Mouse (Mus musculus): ENCODE data around the gene Rps26. TPM values are rescaled to one million over a fixed set of nuclear protein-coding genes. Genes with fewer than 3 reads are reported as not detected.
A peak's percentile ranks its signal among the peaks of the same experiment; 100 is the strongest.

The Rps26 gene
- polyA plus RNA-seq, 1 experiment from 2014 or later, result 605 TPM

DNA sequence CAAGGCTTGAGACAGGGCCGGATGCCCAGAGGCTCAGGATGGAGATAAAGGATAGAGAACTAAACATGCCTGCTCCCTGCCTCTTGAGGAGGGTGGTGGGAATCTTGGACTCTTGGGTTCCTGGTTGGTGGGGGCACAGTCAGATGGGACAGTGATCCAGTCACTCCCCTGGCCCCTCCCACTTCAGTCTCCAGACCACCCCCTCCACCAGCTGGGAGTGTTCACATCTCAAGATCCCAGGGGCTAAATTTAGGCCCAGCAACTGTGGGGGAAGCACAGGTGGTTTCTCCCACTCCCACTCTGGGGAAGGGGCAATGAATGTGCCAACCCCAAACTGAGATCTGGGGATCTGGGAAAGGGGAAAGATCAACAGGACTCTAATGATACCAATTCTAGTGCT, 38.4 kb downstream of the Rps26 start:
- no peak overlapping the region for H3K4me2 ChIP-seq (ENCODE audit: low read length)
- H3K27me3 ChIP-seq (ENCODE audit: control insufficient read depth, insufficient read depth, low read length), result peaks cover 20% of the 10 kb centered on the region
- H3K27ac ChIP-seq (replicated peaks in 1 of 2; ENCODE audit: control insufficient read depth in 1 of 2, insufficient read depth in 1 of 2, low read depth in 2 of 2, low read length in 2 of 2), result no peak overlapping the region
- WGBS, result 31% methylated on average over 1 of the region's 1 CpGs
- H3K36me3 ChIP-seq (ENCODE audit: control insufficient read depth, insufficient read depth, low read length), result no peaks in the 10 kb centered on the region
- H3K4me3 ChIP-seq (ENCODE audit: control insufficient read depth in 1 of 2, insufficient read depth in 1 of 2, low read depth in 1 of 2, low read length in 2 of 2), result no peak overlapping the region
- no peak overlapping the region for H3K9ac ChIP-seq (ENCODE audit: low read length)
- peaks cover 19 to 20% of the 10 kb centered on the region in 2 experiments for H3K4me1 ChIP-seq (ENCODE audit: control insufficient read depth in 2 of 2, insufficient read depth in 2 of 2, low read length in 2 of 2)
- no peak for ATAC-seq (ENCODE audit: insufficient number of reproducible peaks, insufficient read depth, low FRiP score, low read depth)
- H3K9me3 ChIP-seq (ENCODE audit: control insufficient read depth, low read length), result no peaks in the 10 kb centered on the region

- Histone ChIP-seq H3K27ac (replicated peaks in 1 of 2; ENCODE audit: control insufficient read depth in 1 of 2, insufficient read depth in 1 of 2, low read depth in 2 of 2, low read length in 2 of 2) (peak overlapping the region in 1 of 2 experiments; percentile 24; a peak in 1 of 4 replicates), H3K9me3 (ENCODE audit: control insufficient read depth, low read length) (no peaks in the 10 kb centered on the region), H3K4me2 (ENCODE audit: low read length) (no peak overlapping the region), H3K9ac (ENCODE audit: low read length) (no peak overlapping the region), H3K27me3 (ENCODE audit: control insufficient read depth, insufficient read depth, low read length) (peaks cover 20% of the 10 kb centered on the region), H3K4me3 (ENCODE audit: control insufficient read depth in 1 of 2, insufficient read depth in 1 of 2, low read depth in 1 of 2, low read length in 2 of 2) (no peak overlapping the region), H3K4me1 (ENCODE audit: control insufficient read depth in 2 of 2, insufficient read depth in 2 of 2, low read length in 2 of 2) (peaks cover 20% of the 10 kb centered on the region in 2 experiments), H3K36me3 (ENCODE audit: control insufficient read depth, insufficient read depth, low read length) (no peaks in the 10 kb centered on the region)
- no peak for ATAC-seq (ENCODE audit: insufficient number of reproducible peaks, insufficient read depth, low FRiP score, low read depth)
- 62% methylated on average over 8 of the region's 8 CpGs for WGBS
Measured at GRCm38 (mm10) chr10:128587697-128588096, 38.9 kb downstream of the Rps26 start.

GRCm38 (mm10) chr10:128587120-128587519, 39.4 kb downstream of the Rps26 start:
- H3K27me3 ChIP-seq (ENCODE audit: control insufficient read depth, insufficient read depth, low read length), result peaks cover 20% of the 10 kb centered on the region
- no peak overlapping the region for H3K4me3 ChIP-seq (ENCODE audit: control insufficient read depth in 1 of 2, insufficient read depth in 1 of 2, low read depth in 1 of 2, low read length in 2 of 2)
- H3K9ac ChIP-seq (ENCODE audit: low read length), result no peak overlapping the region
- no peaks in the 10 kb centered on the region for H3K36me3 ChIP-seq (ENCODE audit: control insufficient read depth, insufficient read depth, low read length)
- 44% methylated on average over 4 of the region's 4 CpGs for WGBS
- ATAC-seq (ENCODE audit: insufficient number of reproducible peaks, insufficient read depth, low FRiP score, low read depth), result no peak
- H3K9me3 ChIP-seq (ENCODE audit: control insufficient read depth, low read length), result no peaks in the 10 kb centered on the region
- no peak overlapping the region for H3K4me2 ChIP-seq (ENCODE audit: low read length)
- H3K27ac ChIP-seq (replicated peaks in 1 of 2; ENCODE audit: control insufficient read depth in 1 of 2, insufficient read depth in 1 of 2, low read depth in 2 of 2, low read length in 2 of 2), result peak overlapping the region in 1 of 2 experiments; percentile 27; a peak in 1 of 4 replicates
- peaks cover 20 to 21% of the 10 kb centered on the region in 2 experiments for H3K4me1 ChIP-seq (ENCODE audit: control insufficient read depth in 2 of 2, insufficient read depth in 2 of 2, low read length in 2 of 2)

- peaks cover 20% of the 10 kb centered on the region for H3K27me3 ChIP-seq (ENCODE audit: control insufficient read depth, insufficient read depth, low read length)
- no peak overlapping the region; a peak in 1 of 4 replicates for H3K27ac ChIP-seq (replicated peaks in 1 of 2; ENCODE audit: control insufficient read depth in 1 of 2, insufficient read depth in 1 of 2, low read depth in 2 of 2, low read length in 2 of 2)
- no peaks in the 10 kb centered on the region for H3K36me3 ChIP-seq (ENCODE audit: control insufficient read depth, insufficient read depth, low read length)
- H3K4me2 ChIP-seq (ENCODE audit: low read length), result no peak overlapping the region
- WGBS, result 15% methylated on average over 1 of the region's 1 CpGs
- no peak overlapping the region for H3K4me3 ChIP-seq (ENCODE audit: control insufficient read depth in 1 of 2, insufficient read depth in 1 of 2, low read depth in 1 of 2, low read length in 2 of 2)
- peaks cover 20 to 21% of the 10 kb centered on the region in 2 experiments for H3K4me1 ChIP-seq (ENCODE audit: control insufficient read depth in 2 of 2, insufficient read depth in 2 of 2, low read length in 2 of 2)
- no peak for ATAC-seq (ENCODE audit: insufficient number of reproducible peaks, insufficient read depth, low FRiP score, low read depth)
- H3K9ac ChIP-seq (ENCODE audit: low read length), result no peak overlapping the region
- H3K9me3 ChIP-seq (ENCODE audit: control insufficient read depth, low read length), result no peaks in the 10 kb centered on the region
Measured at GRCm38 (mm10) chr10:128586546-128586945, 40.0 kb downstream of the Rps26 start.

DNA sequence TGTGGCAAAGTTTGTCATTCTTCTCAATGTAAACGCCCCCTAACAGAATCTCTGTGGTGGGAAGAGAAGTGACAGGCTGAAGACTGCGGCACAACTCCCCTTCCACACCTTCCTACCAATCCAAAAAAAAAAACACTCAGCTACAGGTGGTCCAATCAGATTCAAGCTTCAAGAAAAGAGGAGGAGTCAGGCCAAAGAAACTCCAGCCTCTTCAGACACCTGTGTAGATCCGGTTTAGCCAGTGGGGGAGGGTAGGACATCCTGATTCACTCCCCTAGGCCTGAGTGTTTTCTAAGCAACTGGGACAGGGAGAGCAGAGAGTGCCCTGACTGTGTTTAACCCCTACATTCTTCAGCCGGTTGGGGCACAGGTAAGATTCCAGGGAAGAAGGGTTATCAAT, 42.2 kb downstream of the Rps26 start:
- H3K9me3 ChIP-seq (ENCODE audit: control insufficient read depth, low read length), result no peaks in the 10 kb centered on the region
- H3K27ac ChIP-seq (replicated peaks in 1 of 2; ENCODE audit: control insufficient read depth in 1 of 2, insufficient read depth in 1 of 2, low read depth in 2 of 2, low read length in 2 of 2), result no peak overlapping the region
- WGBS, result 16% methylated on average over 4 of the region's 4 CpGs
- peaks cover 20% of the 10 kb centered on the region for H3K27me3 ChIP-seq (ENCODE audit: control insufficient read depth, insufficient read depth, low read length)
- H3K4me1 ChIP-seq (ENCODE audit: control insufficient read depth in 2 of 2, insufficient read depth in 2 of 2, low read length in 2 of 2), result peaks cover 20 to 21% of the 10 kb centered on the region in 2 experiments
- ATAC-seq (ENCODE audit: insufficient number of reproducible peaks, insufficient read depth, low FRiP score, low read depth), result no peak
- peak overlapping the region; percentile 51 for H3K4me2 ChIP-seq (ENCODE audit: low read length)
- no peaks in the 10 kb centered on the region for H3K36me3 ChIP-seq (ENCODE audit: control insufficient read depth, insufficient read depth, low read length)
- H3K9ac ChIP-seq (ENCODE audit: low read length), result no peak overlapping the region
- no peak overlapping the region for H3K4me3 ChIP-seq (ENCODE audit: control insufficient read depth in 1 of 2, insufficient read depth in 1 of 2, low read depth in 1 of 2, low read length in 2 of 2)

DNA sequence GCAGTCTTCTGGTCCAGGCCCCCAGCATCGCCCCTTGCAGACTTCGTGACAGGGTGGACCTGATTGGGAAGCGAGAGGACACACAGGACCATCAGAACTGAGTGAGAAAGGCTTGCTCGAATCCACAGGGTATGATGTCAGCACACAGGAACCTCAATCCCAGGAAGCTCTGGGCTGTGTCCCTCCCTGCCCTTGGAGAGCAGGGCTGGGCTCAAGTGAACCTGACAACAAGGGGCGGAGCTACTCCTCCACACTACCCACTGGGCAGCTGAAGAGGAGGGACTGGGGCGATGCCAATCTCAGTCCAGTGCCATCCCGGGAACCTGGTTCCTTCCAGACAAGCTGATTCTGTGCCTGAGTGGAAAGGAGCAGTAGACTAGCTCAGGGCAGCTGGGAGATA, 42.9 kb downstream of the Rps26 start:
- peaks cover 14% of the 10 kb centered on the region for H3K27me3 ChIP-seq (ENCODE audit: control insufficient read depth, insufficient read depth, low read length)
- H3K4me3 ChIP-seq (ENCODE audit: control insufficient read depth in 1 of 2, insufficient read depth in 1 of 2, low read depth in 1 of 2, low read length in 2 of 2), result peak overlapping the region; percentile 32 to 35
- peak overlapping the region; percentile 69 for H3K9ac ChIP-seq (ENCODE audit: low read length)
- ATAC-seq (ENCODE audit: insufficient number of reproducible peaks, insufficient read depth, low FRiP score, low read depth), result peak; percentile 88
- peak overlapping the region; percentile 46 to 78 for H3K27ac ChIP-seq (replicated peaks in 1 of 2; ENCODE audit: control insufficient read depth in 1 of 2, insufficient read depth in 1 of 2, low read depth in 2 of 2, low read length in 2 of 2)
- peak overlapping the region; percentile 51 for H3K4me2 ChIP-seq (ENCODE audit: low read length)
- no peaks in the 10 kb centered on the region for H3K36me3 ChIP-seq (ENCODE audit: control insufficient read depth, insufficient read depth, low read length)
- 5% methylated on average over 7 of the region's 7 CpGs for WGBS
- peaks cover 14 to 19% of the 10 kb centered on the region in 2 experiments for H3K4me1 ChIP-seq (ENCODE audit: control insufficient read depth in 2 of 2, insufficient read depth in 2 of 2, low read length in 2 of 2)
- no peaks in the 10 kb centered on the region for H3K9me3 ChIP-seq (ENCODE audit: control insufficient read depth, low read length)

GRCm38 (mm10) chr10:128579731-128580130, 46.8 kb downstream of the Rps26 start:
- no peak for ATAC-seq (ENCODE audit: insufficient number of reproducible peaks, insufficient read depth, low FRiP score, low read depth)
- WGBS, result 76% methylated on average over 4 of the region's 4 CpGs
- H3K9me3 ChIP-seq (ENCODE audit: control insufficient read depth, low read length), result no peaks in the 10 kb centered on the region
- H3K9ac ChIP-seq (ENCODE audit: low read length), result no peak overlapping the region
- no peak overlapping the region for H3K4me3 ChIP-seq (ENCODE audit: control insufficient read depth in 1 of 2, insufficient read depth in 1 of 2, low read depth in 1 of 2, low read length in 2 of 2)
- no peak overlapping the region for H3K27ac ChIP-seq (replicated peaks in 1 of 2; ENCODE audit: control insufficient read depth in 1 of 2, insufficient read depth in 1 of 2, low read depth in 2 of 2, low read length in 2 of 2)
- no peaks in the 10 kb centered on the region for H3K27me3 ChIP-seq (ENCODE audit: control insufficient read depth, insufficient read depth, low read length)
- H3K36me3 ChIP-seq (ENCODE audit: control insufficient read depth, insufficient read depth, low read length), result no peaks in the 10 kb centered on the region
- H3K4me1 ChIP-seq (ENCODE audit: control insufficient read depth in 2 of 2, insufficient read depth in 2 of 2, low read length in 2 of 2), result peaks cover 9 to 15% of the 10 kb centered on the region in 2 experiments
- no peak overlapping the region for H3K4me2 ChIP-seq (ENCODE audit: low read length)

DNA sequence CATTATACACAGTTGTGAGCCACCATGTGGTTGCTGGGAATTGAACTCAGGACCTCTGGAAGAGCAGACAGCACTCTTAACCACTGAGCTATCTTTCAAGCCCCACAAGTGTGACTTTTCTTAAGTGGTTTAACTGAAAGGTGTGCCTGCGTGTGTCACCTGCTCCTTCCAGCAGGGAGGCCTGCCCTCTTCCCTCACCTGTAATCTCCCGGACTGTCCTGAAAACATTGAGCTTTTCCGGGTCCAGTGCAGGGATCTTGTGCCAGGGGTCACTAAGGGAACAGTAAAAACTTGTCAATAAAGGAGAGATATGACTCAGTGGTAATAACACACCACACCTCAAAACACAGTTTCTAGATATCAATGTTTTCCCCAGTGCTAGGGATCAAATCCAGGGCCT, 47.2 kb downstream of the Rps26 start:
- Histone ChIP-seq H3K36me3 (ENCODE audit: control insufficient read depth, insufficient read depth, low read length) (peaks cover 3% of the 10 kb centered on the region), H3K4me1 (ENCODE audit: control insufficient read depth in 2 of 2, insufficient read depth in 2 of 2, low read length in 2 of 2) (peaks cover 9 to 13% of the 10 kb centered on the region in 2 experiments), H3K27me3 (ENCODE audit: control insufficient read depth, insufficient read depth, low read length) (no peaks in the 10 kb centered on the region), H3K4me2 (ENCODE audit: low read length) (no peak overlapping the region), H3K4me3 (ENCODE audit: control insufficient read depth in 1 of 2, insufficient read depth in 1 of 2, low read depth in 1 of 2, low read length in 2 of 2) (no peak overlapping the region), H3K9ac (ENCODE audit: low read length) (no peak overlapping the region), H3K27ac (replicated peaks in 1 of 2; ENCODE audit: control insufficient read depth in 1 of 2, insufficient read depth in 1 of 2, low read depth in 2 of 2, low read length in 2 of 2) (no peak overlapping the region), H3K9me3 (ENCODE audit: control insufficient read depth, low read length) (no peaks in the 10 kb centered on the region)
- WGBS, result 70% methylated on average over 3 of the region's 3 CpGs
- no peak for ATAC-seq (ENCODE audit: insufficient number of reproducible peaks, insufficient read depth, low FRiP score, low read depth)
